Mouse (Mus musculus) embryonic facial prominence, embryonic 14.5 days (tissue): ENCODE results near the gene Nsmce3. TPM values are rescaled to one million over a fixed set of nuclear protein-coding genes. Genes with fewer than 3 reads are reported as not detected.
A peak's percentile ranks its signal among the peaks of the same experiment; 100 is the strongest.

Experiments
- ATAC-seq: fragments of 200-750 bp; cut with Nextera tagmentation; 2 replicates; pipeline ENCODE4 v1.8.0; 2017; ENCODE audit warnings: low read depth, moderate number of reproducible peaks, moderate TSS enrichment
- DNase-seq: peaks from one replicate; pipeline ENCODE4 v3.0.0-alpha.2; 2015; ENCODE audit warnings: low spot score
- H3K27ac ChIP-seq: fragments of 300-500 bp; sonication (generic); replicated peaks from 2 replicates; pipeline ENCODE4 v1.5.1; 2014; ENCODE audit warnings: low read depth, mild to moderate bottlenecking, low read length, moderate library complexity
- H3K27me3 ChIP-seq: fragments of 300-500 bp; sonication (generic); replicated peaks from 2 replicates; pipeline ENCODE4 v1.6.1; 2014; ENCODE audit warnings: low read length; ENCODE audit not compliant: control insufficient read depth, insufficient read depth
- H3K36me3 ChIP-seq: fragments of 300-500 bp; sonication (generic); 2 replicates; pipeline ENCODE4 v1.6.1; 2014; ENCODE audit warnings: low read length, mixed read lengths; ENCODE audit not compliant: control insufficient read depth, insufficient read depth
- H3K4me1 ChIP-seq: fragments of 300-500 bp; sonication (generic); 2 replicates; pipeline ENCODE4 v1.6.1; 2014; ENCODE audit warnings: antibody characterized with exemption, low read length; ENCODE audit not compliant: control insufficient read depth, insufficient read depth
- H3K4me2 ChIP-seq: fragments of 300-500 bp; sonication (generic); 2 replicates; pipeline ENCODE4 v1.6.1; 2014; ENCODE audit warnings: low read depth, mild to moderate bottlenecking, low read length, moderate library complexity, mixed read lengths
- H3K4me3 ChIP-seq: fragments of 300-500 bp; sonication (generic); 2 replicates; pipeline ENCODE4 v1.5.1; 2014; ENCODE audit warnings: low read depth, mild to moderate bottlenecking, low read length
- H3K9ac ChIP-seq: fragments of 300-500 bp; sonication (generic); 2 replicates; pipeline ENCODE4 v1.6.1; 2014; ENCODE audit warnings: low read depth, mild to moderate bottlenecking, low read length, moderate library complexity, mixed read lengths
- H3K9me3 ChIP-seq: fragments of 300-500 bp; sonication (generic); 2 replicates; pipeline ENCODE4 v1.6.1; 2016; ENCODE audit warnings: low read length; ENCODE audit not compliant: control insufficient read depth
- WGBS: fragments of 180-500 bp; shearing (Covaris S2); extraction: QIAGEN DNeasy Blood & Tissue Kit; methylation state at CpG from one replicate; pipeline ENCODE4 v1.1.7; 2014; 5-methylcytosine and 5-hydroxymethylcytosine counted together
- polyA plus RNA-seq: library from polyadenylated mRNA; unstranded; fragments of >200 nt; fragmentation: Nextera tagmentation; extraction: Ambion mirVana; gene quantifications from 2 replicates; pipeline ENCODE4 v1.2.1, GENCODE M21; 2014

Gene Nsmce3
- polyA plus RNA-seq, 1 experiment from 2014 or later = 11.4 TPM

DNA sequence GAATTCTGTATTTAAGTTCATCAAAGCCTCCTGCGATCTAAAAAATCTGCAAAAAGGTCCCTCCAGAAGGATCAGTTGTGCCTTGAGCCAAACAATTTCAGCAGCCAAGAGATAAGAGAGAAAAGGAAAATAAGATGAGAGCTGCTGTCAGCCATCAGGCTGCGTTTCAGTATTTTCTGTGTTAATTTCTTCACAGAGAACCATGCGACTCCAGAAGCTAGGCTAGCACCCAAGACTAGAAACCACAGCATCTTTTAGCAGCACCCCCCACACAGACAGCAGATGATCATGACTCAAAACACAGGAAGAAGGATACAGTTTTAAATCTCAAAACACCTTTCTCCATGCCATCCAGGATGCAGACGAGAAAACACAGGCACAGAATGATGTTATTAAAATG is 2.1 kb upstream of the Nsmce3 start:
- Histone ChIP-seq H3K9ac (no peak overlapping the region), H3K27ac (no peak overlapping the region), H3K27me3 (no peaks in the 10 kb centered on the region), H3K4me1 (peaks cover 11% of the 10 kb centered on the region), H3K36me3 (no peaks in the 10 kb centered on the region), H3K9me3 (no peaks in the 10 kb centered on the region), H3K4me3 (no peak overlapping the region), H3K4me2 (no peak overlapping the region)
- WGBS = 82% methylated on average over 4 of the region's 4 CpGs
- DNase-seq = no peak
- no peak for ATAC-seq

DNA sequence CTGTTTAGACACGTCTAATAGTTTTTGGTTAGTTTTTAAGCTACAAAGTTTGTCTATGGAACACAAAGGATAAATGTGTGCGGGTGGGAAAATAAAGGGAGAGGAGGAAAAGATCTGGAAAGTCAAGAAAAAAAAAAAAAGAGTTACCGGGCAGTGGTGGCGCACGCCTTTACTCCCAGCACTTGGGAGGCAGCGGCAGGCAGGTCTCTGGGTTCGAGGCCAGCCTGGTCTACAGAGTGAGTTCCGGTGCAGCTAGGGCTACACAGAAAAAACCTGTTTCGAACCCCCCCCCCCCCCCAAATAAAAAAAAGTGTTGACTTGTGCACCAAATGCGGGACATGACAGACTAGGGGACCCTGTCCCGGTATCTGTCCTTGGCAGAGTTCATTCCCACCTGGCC is 469 bp upstream of the Nsmce3 start:
- DNase-seq (no peak), ATAC-seq (no peak; the same call in 1 of the 2 replicates)
- Histone ChIP-seq H3K27ac (peak overlapping the region; percentile 97), H3K9me3 (no peaks in the 10 kb centered on the region), H3K9ac (peak overlapping the region; percentile 95), H3K36me3 (no peaks in the 10 kb centered on the region), H3K27me3 (no peaks in the 10 kb centered on the region), H3K4me1 (peaks cover 11% of the 10 kb centered on the region), H3K4me3 (peak overlapping the region; percentile 79), H3K4me2 (peak overlapping the region; percentile 77)
- WGBS = 22% methylated on average over 9 of the region's 11 CpGs

DNA sequence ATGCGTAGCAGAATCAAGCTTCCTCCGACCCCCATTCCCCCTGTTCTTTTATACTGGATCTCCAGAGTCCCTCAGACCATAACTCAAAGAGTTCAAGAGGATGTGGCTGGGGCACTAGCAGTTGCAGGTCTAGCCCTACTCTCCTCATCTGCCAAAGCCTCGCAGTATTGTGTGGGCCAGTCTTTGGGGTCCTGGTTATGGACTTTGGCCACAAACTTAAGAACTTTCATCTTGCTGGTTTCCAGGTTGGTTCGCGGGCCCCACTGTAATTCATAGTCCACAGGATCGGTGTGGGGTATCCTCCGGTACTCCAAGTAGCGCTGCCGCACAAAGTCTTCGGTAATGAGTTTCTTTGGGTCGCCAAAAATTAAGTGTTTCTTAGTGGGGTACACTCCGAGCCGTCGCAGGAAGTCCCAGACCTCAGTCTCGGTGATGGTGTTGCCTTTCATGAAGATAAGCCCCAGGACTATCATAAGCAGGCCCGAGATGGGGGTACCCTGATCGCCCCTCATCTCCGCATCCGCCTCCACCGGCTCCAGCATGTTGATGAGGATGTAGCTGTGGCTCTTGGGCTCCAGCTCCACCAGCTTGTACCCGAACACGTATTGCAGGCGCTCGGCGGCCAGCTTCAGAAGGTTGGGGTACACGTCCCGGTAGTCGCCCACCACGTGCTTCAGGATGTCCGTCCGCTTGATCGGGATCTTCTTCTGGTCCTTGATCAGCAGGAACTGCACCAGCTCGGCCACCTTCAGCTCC is 632 bp downstream of the Nsmce3 start:
- Histone ChIP-seq H3K4me2 (peak overlapping the region; percentile 77), H3K4me1 (peaks cover 11% of the 10 kb centered on the region), H3K9me3 (no peaks in the 10 kb centered on the region), H3K27ac (peak overlapping the region; percentile 97), H3K9ac (peak overlapping the region; percentile 95), H3K4me3 (peak overlapping the region; percentile 79), H3K27me3 (no peaks in the 10 kb centered on the region), H3K36me3 (no peaks in the 10 kb centered on the region)
- DNase-seq = no peak
- ATAC-seq = peak; percentile 66
- whole genome bisulfite sequencing = 1% methylated on average over 28 of the region's 33 CpGs

DNA sequence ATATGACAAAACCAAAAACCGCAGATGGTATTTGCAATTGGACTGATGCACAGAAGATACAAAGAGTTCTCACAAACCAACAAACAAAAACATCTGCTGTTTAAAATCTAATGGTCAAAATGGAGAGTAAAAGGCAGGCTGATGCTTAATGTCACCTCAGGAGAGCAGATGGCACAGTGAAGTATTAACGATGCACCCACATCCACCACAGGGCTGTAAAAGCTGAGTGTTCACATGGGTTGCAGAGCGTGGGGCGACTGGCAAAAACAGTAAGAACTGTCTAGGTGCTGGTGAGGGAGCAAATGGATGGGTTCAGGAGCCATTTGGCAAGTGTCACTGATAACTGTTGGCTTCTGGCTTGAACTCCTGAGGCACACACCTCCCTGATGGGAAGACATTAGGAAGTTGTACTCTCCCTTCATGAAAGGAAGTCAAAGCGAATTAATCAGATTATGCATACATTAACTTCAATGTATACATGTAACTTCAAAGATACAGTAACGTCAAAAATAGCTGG is 3.2 kb downstream of the Nsmce3 start:
- 91% methylated on average over 6 of the region's 6 CpGs for WGBS
- Histone ChIP-seq H3K4me1 (peaks cover 11% of the 10 kb centered on the region), H3K27ac (no peak overlapping the region), H3K4me3 (no peak overlapping the region), H3K9me3 (no peaks in the 10 kb centered on the region), H3K4me2 (no peak overlapping the region), H3K9ac (no peak overlapping the region), H3K27me3 (no peaks in the 10 kb centered on the region), H3K36me3 (no peaks in the 10 kb centered on the region)
- ATAC-seq (no peak), DNase-seq (no peak)

DNA sequence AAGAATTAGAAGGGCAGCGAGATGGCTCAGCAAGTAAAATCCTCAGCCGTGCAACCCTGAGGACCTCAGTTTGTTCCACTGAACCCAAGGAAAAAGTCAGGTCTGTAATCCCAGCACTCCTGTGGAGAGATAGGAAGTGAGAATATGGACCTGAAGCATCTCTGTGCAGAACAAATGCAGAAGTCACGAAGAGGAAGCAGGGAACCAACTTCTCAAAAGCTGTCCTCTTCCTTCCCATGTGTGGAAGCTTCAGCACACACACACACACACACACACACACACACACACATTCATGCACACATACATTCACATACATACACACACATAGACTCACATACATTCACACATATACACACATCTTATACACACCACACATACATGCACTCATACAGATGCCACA is 9.3 kb downstream of the Nsmce3 start:
- WGBS = 82% methylated on average over 3 of the region's 3 CpGs
- H3K36me3 ChIP-seq = no peaks in the 10 kb centered on the region
- no peak for ATAC-seq
- DNase-seq = no peak
- no peaks in the 10 kb centered on the region for H3K4me1 ChIP-seq
- H3K9me3 ChIP-seq = no peaks in the 10 kb centered on the region
- no peak overlapping the region for H3K27ac ChIP-seq
- H3K27me3 ChIP-seq = no peaks in the 10 kb centered on the region
- no peak overlapping the region for H3K4me2 ChIP-seq
- H3K9ac ChIP-seq = no peak overlapping the region
- no peak overlapping the region for H3K4me3 ChIP-seq

DNA sequence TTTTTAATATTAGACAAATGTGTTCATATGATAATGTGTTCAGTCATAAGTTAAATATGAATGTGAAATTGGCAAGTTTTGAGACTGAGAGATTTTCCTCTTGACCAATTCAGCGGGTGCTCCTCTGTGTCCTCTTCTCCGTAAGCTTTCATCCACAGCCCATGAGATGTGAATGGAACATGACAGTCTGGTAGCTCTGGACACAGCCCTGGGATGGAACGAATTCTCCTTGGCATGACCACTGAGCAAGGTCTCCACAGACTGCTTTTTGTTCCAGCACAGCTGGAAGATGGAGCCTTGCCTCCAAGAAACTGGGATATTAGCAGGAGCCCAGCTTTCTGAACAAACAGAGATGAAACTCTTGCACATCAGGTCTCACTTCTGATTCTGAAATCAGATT is 9.8 kb downstream of the Nsmce3 start:
- DNase-seq = no peak
- no peaks in the 10 kb centered on the region for H3K9me3 ChIP-seq

DNA sequence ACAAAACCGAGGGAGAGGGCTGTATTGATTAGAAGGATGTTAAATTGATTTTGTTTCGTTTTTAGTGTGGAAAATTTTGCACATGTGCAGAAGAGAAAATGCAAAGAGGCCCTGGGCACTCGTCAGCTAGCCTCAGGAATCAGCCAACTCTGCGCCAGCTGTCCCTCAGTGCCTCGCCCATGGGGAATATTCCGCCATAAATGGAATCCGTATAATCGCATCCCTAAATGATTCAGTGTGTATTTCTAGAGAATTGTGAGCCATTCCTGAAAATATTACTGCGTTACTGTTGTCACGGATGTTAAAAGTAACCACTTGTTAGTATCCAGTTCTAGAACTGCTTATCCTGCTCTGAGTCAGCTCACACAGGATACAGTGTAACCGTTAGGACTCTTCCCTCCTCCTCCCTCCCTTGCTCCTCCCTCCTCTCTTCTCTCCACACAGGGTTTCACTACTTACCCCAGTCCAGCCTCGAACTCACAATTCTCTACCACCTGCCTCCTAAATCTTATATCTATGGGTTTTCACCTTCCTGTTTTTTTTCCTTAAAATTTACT is 16.2 kb downstream of the Nsmce3 start:
- 47% methylated on average over 12 of the region's 12 CpGs for WGBS
- DNase-seq = peak; percentile 86
- peak; percentile 77 for ATAC-seq
- Histone ChIP-seq H3K4me1 (no peaks in the 10 kb centered on the region), H3K4me3 (peak overlapping the region; percentile 27), H3K36me3 (no peaks in the 10 kb centered on the region), H3K27me3 (no peaks in the 10 kb centered on the region), H3K27ac (peak overlapping the region; percentile 74), H3K9ac (no peak overlapping the region), H3K4me2 (peak overlapping the region; percentile 48), H3K9me3 (no peaks in the 10 kb centered on the region)

More for the DNA sequence above, 9.8 kb downstream of the Nsmce3 start:
- WGBS = 71% methylated on average over 3 of the region's 3 CpGs
- H3K4me1 ChIP-seq = no peaks in the 10 kb centered on the region
- no peak overlapping the region for H3K9ac ChIP-seq
- no peaks in the 10 kb centered on the region for H3K36me3 ChIP-seq
- ATAC-seq = no peak
- no peaks in the 10 kb centered on the region for H3K27me3 ChIP-seq
- H3K27ac ChIP-seq = no peak overlapping the region
- no peak overlapping the region for H3K4me2 ChIP-seq
- H3K4me3 ChIP-seq = no peak overlapping the region

DNA sequence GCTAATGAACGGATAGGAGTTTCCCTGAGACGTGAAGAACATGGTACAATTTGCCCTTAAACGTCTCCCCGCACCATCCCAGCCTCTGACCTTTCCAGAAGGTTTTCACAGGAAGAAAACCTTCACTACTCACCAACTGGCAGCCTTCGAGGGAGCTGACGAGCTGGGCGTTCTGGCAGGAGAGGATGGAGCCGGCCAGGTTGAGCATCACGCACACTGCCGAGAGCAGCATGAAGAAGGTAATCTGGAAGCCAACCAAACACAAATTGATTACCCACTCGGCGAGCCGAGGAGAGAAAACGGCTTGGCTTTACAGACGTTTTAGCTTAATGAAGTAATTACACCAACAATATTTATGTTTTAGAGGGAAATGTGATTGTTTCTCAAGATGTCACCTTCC is 16.8 kb downstream of the Nsmce3 start:
- no peaks in the 10 kb centered on the region for H3K9me3 ChIP-seq
- 0 out of 2 replicates have a peak overlapping the region, but pooled peaks have one; percentile 22 for H3K9ac ChIP-seq
- 40% methylated on average over 15 of the region's 15 CpGs for WGBS
- ATAC-seq (peak; percentile 35; the same call in 1 of the 2 replicates), DNase-seq (peak; percentile 62)
- H3K4me2 ChIP-seq = peak overlapping the region; percentile 48
- H3K27me3 ChIP-seq = no peaks in the 10 kb centered on the region
- peak overlapping the region; percentile 27 for H3K4me3 ChIP-seq
- H3K36me3 ChIP-seq = no peaks in the 10 kb centered on the region
- peak overlapping the region; percentile 74 for H3K27ac ChIP-seq
- no peaks in the 10 kb centered on the region for H3K4me1 ChIP-seq
